Mouse (Mus musculus) MEL (cell line): ENCODE data around the gene Tbc1d9b.

ENCODE experiments used
- CTCF ChIP-seq, 3 experiments: IDR thresholded peaks in 2 of 3; conservative IDR thresholded peaks in 1 of 3; 2 replicates each; pipeline ENCODE4 v1.5.1; 2011 to 2012; ENCODE audit warnings: low read length in 3 of 3, low read depth in 2 of 3, mild to moderate bottlenecking in 2 of 3, improper control_type of control experiment in 1 of 3, inconsistent platforms in 1 of 3, mixed read lengths in 1 of 3, moderate library complexity in 1 of 3; ENCODE audit not compliant: control insufficient read depth in 1 of 3, insufficient read depth in 1 of 3, poor library complexity in 1 of 3, severe bottlenecking in 1 of 3
- E2F4 ChIP-seq: IDR thresholded peaks from 2 replicates; pipeline ENCODE4 v1.6.1; 2011; ENCODE audit warnings: low read depth, low read length, improper control_type of control experiment, borderline replicate concordance
- ELF1 ChIP-seq: IDR thresholded peaks from 2 replicates; pipeline ENCODE4 v1.6.1; 2014; ENCODE audit warnings: low read depth, mild to moderate bottlenecking, inconsistent platforms, low read length, improper control_type of control experiment, moderate library complexity
- EP300 ChIP-seq, 2 experiments: IDR thresholded peaks; 2 replicates each; pipeline ENCODE4 v1.6.1; 2011; ENCODE audit warnings: improper control_type of control experiment in 2 of 2, low read length in 2 of 2, low read depth in 1 of 2, mild to moderate bottlenecking in 1 of 2
- GATA1 ChIP-seq: IDR thresholded peaks from 2 replicates; pipeline ENCODE4 v1.6.1; 2011; ENCODE audit warnings: low read depth, low read length, improper control_type of control experiment
- HCFC1 ChIP-seq: IDR thresholded peaks from 2 replicates; pipeline ENCODE4 v1.6.1; 2012; ENCODE audit warnings: low read depth, mild to moderate bottlenecking, inconsistent platforms, low read length, improper control_type of control experiment, moderate library complexity
- KAT2A ChIP-seq: conservative IDR thresholded peaks from 2 replicates; pipeline ENCODE4 v1.6.1; 2012; ENCODE audit warnings: low read depth, low read length, improper control_type of control experiment, inconsistent platforms
- MAX ChIP-seq: IDR thresholded peaks from 2 replicates; pipeline ENCODE4 v1.6.1; 2011; ENCODE audit warnings: low read length, improper control_type of control experiment
- MYC ChIP-seq: IDR thresholded peaks from 2 replicates; pipeline ENCODE4 v1.6.1; 2011; ENCODE audit warnings: low read depth, mild to moderate bottlenecking, low read length, improper control_type of control experiment, moderate library complexity
- POLR2A ChIP-seq, 2 experiments: IDR thresholded peaks; 2 replicates each; pipeline ENCODE4 v1.6.1; 2011 to 2012; ENCODE audit warnings: low read length in 2 of 2, mild to moderate bottlenecking in 2 of 2, control low read depth in 1 of 2, improper control_type of control experiment in 1 of 2, low read depth in 1 of 2, moderate library complexity in 1 of 2; ENCODE audit not compliant: control insufficient read depth in 1 of 2, insufficient read depth in 1 of 2, poor library complexity in 1 of 2
- RAD21 ChIP-seq: IDR thresholded peaks from 2 replicates; pipeline ENCODE4 v1.6.1; 2011; ENCODE audit warnings: mild to moderate bottlenecking, low read depth, low read length, improper control_type of control experiment
- TAL1 ChIP-seq: IDR thresholded peaks from 2 replicates; pipeline ENCODE4 v1.6.1; 2012; ENCODE audit warnings: mild to moderate bottlenecking, inconsistent platforms, low read length, moderate library complexity, mixed read lengths
- ZC3H11A ChIP-seq: IDR thresholded peaks from 2 replicates; pipeline ENCODE4 v1.6.1; 2012; ENCODE audit warnings: low read depth, mild to moderate bottlenecking, inconsistent platforms, low read length, improper control_type of control experiment

DNA sequence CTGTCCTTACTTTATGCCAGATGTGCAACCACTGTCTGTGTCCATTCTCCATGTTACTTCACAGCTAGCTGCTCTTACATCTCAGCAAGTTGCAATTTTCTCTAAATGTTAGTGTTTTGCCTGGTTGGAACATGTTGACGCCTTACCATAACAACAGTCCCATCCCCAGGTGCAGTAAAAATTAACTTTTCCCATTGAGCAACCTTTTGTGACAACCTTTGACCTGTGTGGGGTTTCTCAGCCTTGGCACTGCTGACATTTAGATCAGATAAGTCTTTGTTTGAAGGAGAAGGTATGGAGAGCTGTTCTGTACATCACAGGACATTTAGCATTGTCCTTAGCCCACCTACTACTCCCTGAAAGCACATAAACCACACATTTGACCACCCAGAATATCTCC, 41.4 kb upstream of the Tbc1d9b start:
- no peak for TF ChIP-seq CTCF (IDR thresholded peaks at IDR 0.05 in 2 of 3, conservative IDR thresholded peaks at IDR 0.05 in 1 of 3; ENCODE audit: control insufficient read depth in 1 of 3, insufficient read depth in 1 of 3, low read depth in 2 of 3, low read length in 3 of 3, poor library complexity in 1 of 3, severe bottlenecking in 1 of 3)
- no peak for TF ChIP-seq MAX
- TF ChIP-seq ZC3H11A = no peak
- no peak for TF ChIP-seq TAL1
- no peak for TF ChIP-seq POLR2A (IDR thresholded peaks at IDR 0.05; ENCODE audit: control insufficient read depth in 1 of 2, insufficient read depth in 1 of 2, low read depth in 1 of 2, low read length in 2 of 2, poor library complexity in 1 of 2)
- no peak for TF ChIP-seq ELF1
- no peak for TF ChIP-seq EP300 (IDR thresholded peaks at IDR 0.05; ENCODE audit: low read depth in 1 of 2, low read length in 2 of 2)
- no peak for TF ChIP-seq KAT2A
- no peak for TF ChIP-seq E2F4
- TF ChIP-seq HCFC1 = no peak
- no peak for TF ChIP-seq MYC
- no peak for TF ChIP-seq GATA1
- TF ChIP-seq RAD21 = no peak
